Mouse (Mus musculus): ENCODE results near the gene B830017H08Rik. TPM values are rescaled to one million over a fixed set of nuclear protein-coding genes. Genes with fewer than 3 reads are reported as not detected.

B830017H08Rik gene
- polyA plus RNA-seq, 1 experiment from 2014 or later: 3.9 TPM

GRCm38 (mm10) chr16:17851860-17852259 lies 18.9 kb downstream of the B830017H08Rik start:
- Histone ChIP-seq H3K4me3 (ENCODE audit: low read length) (no peak overlapping the region), H3K27ac (ENCODE audit: low read depth, low read length) (no peak overlapping the region), H3K9me3 (ENCODE audit: control insufficient read depth, low read length) (no peaks in the 10 kb centered on the region), H3K9ac (ENCODE audit: low read depth, low read length) (no peak overlapping the region), H3K36me3 (ENCODE audit: control insufficient read depth, insufficient read depth, low read length) (peaks cover 49% of the 10 kb centered on the region), H3K4me1 (ENCODE audit: control insufficient read depth, insufficient read depth, low read depth, low read length) (no peaks in the 10 kb centered on the region), H3K4me2 (ENCODE audit: low read length) (no peak overlapping the region), H3K27me3 (replicated peaks; ENCODE audit: control insufficient read depth, insufficient read depth, low read length) (no peaks in the 10 kb centered on the region)
- ATAC-seq: no peak
- 94% methylated on average over 1 of the region's 1 CpGs for WGBS

- no peaks in the 10 kb centered on the region for H3K4me1 ChIP-seq (ENCODE audit: control insufficient read depth, insufficient read depth, low read depth, low read length)
- no peaks in the 10 kb centered on the region for H3K9me3 ChIP-seq (ENCODE audit: control insufficient read depth, low read length)
- H3K4me2 ChIP-seq (ENCODE audit: low read length): no peak overlapping the region
- no peak overlapping the region for H3K9ac ChIP-seq (ENCODE audit: low read depth, low read length)
- H3K27me3 ChIP-seq (replicated peaks; ENCODE audit: control insufficient read depth, insufficient read depth, low read length): no peaks in the 10 kb centered on the region
- H3K36me3 ChIP-seq (ENCODE audit: control insufficient read depth, insufficient read depth, low read length): peaks cover 56% of the 10 kb centered on the region
- H3K4me3 ChIP-seq (ENCODE audit: low read length): no peak overlapping the region
- ATAC-seq: no peak
- WGBS: 89% methylated on average over 2 of the region's 2 CpGs
- no peak overlapping the region for H3K27ac ChIP-seq (ENCODE audit: low read depth, low read length)
Observed at GRCm38 (mm10) chr16:17853263-17853662, 20.3 kb downstream of the B830017H08Rik start.

- Histone ChIP-seq H3K4me1 (ENCODE audit: control insufficient read depth, insufficient read depth, low read depth, low read length) (no peaks in the 10 kb centered on the region), H3K4me3 (ENCODE audit: low read length) (no peak overlapping the region), H3K9ac (ENCODE audit: low read depth, low read length) (no peak overlapping the region), H3K36me3 (ENCODE audit: control insufficient read depth, insufficient read depth, low read length) (peaks cover 41% of the 10 kb centered on the region), H3K27ac (ENCODE audit: low read depth, low read length) (no peak overlapping the region), H3K4me2 (ENCODE audit: low read length) (no peak overlapping the region), H3K9me3 (ENCODE audit: control insufficient read depth, low read length) (no peaks in the 10 kb centered on the region), H3K27me3 (replicated peaks; ENCODE audit: control insufficient read depth, insufficient read depth, low read length) (no peaks in the 10 kb centered on the region)
- no peak for ATAC-seq
- WGBS: 89% methylated on average over 7 of the region's 7 CpGs
Observed at GRCm38 (mm10) chr16:17857157-17857556, 24.2 kb downstream of the B830017H08Rik start.

GRCm38 (mm10) chr16:17858592-17858991 lies 25.7 kb downstream of the B830017H08Rik start:
- H3K36me3 ChIP-seq (ENCODE audit: control insufficient read depth, insufficient read depth, low read length): peaks cover 33% of the 10 kb centered on the region
- ATAC-seq: peak; percentile 59

GRCm38 (mm10) chr16:17865293-17865692 lies 32.4 kb downstream of the B830017H08Rik start:
- Histone ChIP-seq H3K4me2 (ENCODE audit: low read length) (no peak overlapping the region), H3K9ac (ENCODE audit: low read depth, low read length) (no peak overlapping the region), H3K4me1 (ENCODE audit: control insufficient read depth, insufficient read depth, low read depth, low read length) (no peaks in the 10 kb centered on the region), H3K9me3 (ENCODE audit: control insufficient read depth, low read length) (no peaks in the 10 kb centered on the region), H3K36me3 (ENCODE audit: control insufficient read depth, insufficient read depth, low read length) (no peaks in the 10 kb centered on the region; the same call in none of the 2 replicates), H3K4me3 (ENCODE audit: low read length) (no peak overlapping the region), H3K27ac (ENCODE audit: low read depth, low read length) (no peak overlapping the region), H3K27me3 (replicated peaks; ENCODE audit: control insufficient read depth, insufficient read depth, low read length) (no peaks in the 10 kb centered on the region)
- ATAC-seq: no peak
- WGBS: 85% methylated on average over 2 of the region's 2 CpGs

More at GRCm38 (mm10) chr16:17858592-17858991, 25.7 kb downstream of the B830017H08Rik start:
- Histone ChIP-seq H3K9ac (ENCODE audit: low read depth, low read length) (no peak overlapping the region), H3K4me2 (ENCODE audit: low read length) (no peak overlapping the region), H3K4me3 (ENCODE audit: low read length) (no peak overlapping the region), H3K27ac (ENCODE audit: low read depth, low read length) (no peak overlapping the region), H3K27me3 (replicated peaks; ENCODE audit: control insufficient read depth, insufficient read depth, low read length) (no peaks in the 10 kb centered on the region), H3K4me1 (ENCODE audit: control insufficient read depth, insufficient read depth, low read depth, low read length) (no peaks in the 10 kb centered on the region), H3K9me3 (ENCODE audit: control insufficient read depth, low read length) (no peaks in the 10 kb centered on the region)

- no peaks in the 10 kb centered on the region for H3K9me3 ChIP-seq (ENCODE audit: control insufficient read depth, low read length)
- 0 out of 2 replicates have a peak, but pooled peaks have one; percentile 34 for ATAC-seq
- no peak overlapping the region for H3K4me3 ChIP-seq (ENCODE audit: low read length)
- H3K36me3 ChIP-seq (ENCODE audit: control insufficient read depth, insufficient read depth, low read length): peaks cover under 1% of the 10 kb centered on the region
- no peaks in the 10 kb centered on the region for H3K4me1 ChIP-seq (ENCODE audit: control insufficient read depth, insufficient read depth, low read depth, low read length)
- H3K27me3 ChIP-seq (replicated peaks; ENCODE audit: control insufficient read depth, insufficient read depth, low read length): no peaks in the 10 kb centered on the region
- no peak overlapping the region for H3K9ac ChIP-seq (ENCODE audit: low read depth, low read length)
- WGBS: 62% methylated on average over 6 of the region's 6 CpGs
- no peak overlapping the region for H3K27ac ChIP-seq (ENCODE audit: low read depth, low read length)
- no peak overlapping the region for H3K4me2 ChIP-seq (ENCODE audit: low read length)
Observed at GRCm38 (mm10) chr16:17865770-17866169, 32.8 kb downstream of the B830017H08Rik start.

GRCm38 (mm10) chr16:17871248-17871647 lies 38.3 kb downstream of the B830017H08Rik start:
- 92% methylated on average over 5 of the region's 5 CpGs for WGBS

GRCm38 (mm10) chr16:17872995-17873394 lies 40.1 kb downstream of the B830017H08Rik start:
- H3K4me2 ChIP-seq (ENCODE audit: low read length): no peak overlapping the region
- WGBS: 69% methylated on average over 4 of the region's 4 CpGs

More at GRCm38 (mm10) chr16:17871248-17871647, 38.3 kb downstream of the B830017H08Rik start:
- Histone ChIP-seq H3K4me2 (ENCODE audit: low read length) (no peak overlapping the region), H3K4me3 (ENCODE audit: low read length) (no peak overlapping the region), H3K9ac (ENCODE audit: low read depth, low read length) (no peak overlapping the region), H3K9me3 (ENCODE audit: control insufficient read depth, low read length) (no peaks in the 10 kb centered on the region), H3K4me1 (ENCODE audit: control insufficient read depth, insufficient read depth, low read depth, low read length) (no peaks in the 10 kb centered on the region), H3K27me3 (replicated peaks; ENCODE audit: control insufficient read depth, insufficient read depth, low read length) (no peaks in the 10 kb centered on the region), H3K36me3 (ENCODE audit: control insufficient read depth, insufficient read depth, low read length) (peaks cover 13% of the 10 kb centered on the region), H3K27ac (ENCODE audit: low read depth, low read length) (no peak overlapping the region)
- ATAC-seq: no peak

GRCm38 (mm10) chr16:17875174-17875573 lies 42.3 kb downstream of the B830017H08Rik start:
- Histone ChIP-seq H3K4me2 (ENCODE audit: low read length) (no peak overlapping the region), H3K4me3 (ENCODE audit: low read length) (no peak overlapping the region), H3K27me3 (replicated peaks; ENCODE audit: control insufficient read depth, insufficient read depth, low read length) (no peaks in the 10 kb centered on the region), H3K9me3 (ENCODE audit: control insufficient read depth, low read length) (no peaks in the 10 kb centered on the region), H3K4me1 (ENCODE audit: control insufficient read depth, insufficient read depth, low read depth, low read length) (no peaks in the 10 kb centered on the region), H3K9ac (ENCODE audit: low read depth, low read length) (no peak overlapping the region), H3K36me3 (ENCODE audit: control insufficient read depth, insufficient read depth, low read length) (peaks cover 15% of the 10 kb centered on the region), H3K27ac (ENCODE audit: low read depth, low read length) (no peak overlapping the region)
- no peak for ATAC-seq
- 89% methylated on average over 4 of the region's 4 CpGs for WGBS

More at GRCm38 (mm10) chr16:17872995-17873394, 40.1 kb downstream of the B830017H08Rik start:
- no peak overlapping the region for H3K4me3 ChIP-seq (ENCODE audit: low read length)
- no peaks in the 10 kb centered on the region for H3K4me1 ChIP-seq (ENCODE audit: control insufficient read depth, insufficient read depth, low read depth, low read length)
- no peaks in the 10 kb centered on the region for H3K9me3 ChIP-seq (ENCODE audit: control insufficient read depth, low read length)
- ATAC-seq: no peak
- H3K9ac ChIP-seq (ENCODE audit: low read depth, low read length): no peak overlapping the region
- no peaks in the 10 kb centered on the region for H3K27me3 ChIP-seq (replicated peaks; ENCODE audit: control insufficient read depth, insufficient read depth, low read length)
- peaks cover 15% of the 10 kb centered on the region for H3K36me3 ChIP-seq (ENCODE audit: control insufficient read depth, insufficient read depth, low read length)
- no peak overlapping the region for H3K27ac ChIP-seq (ENCODE audit: low read depth, low read length)

GRCm38 (mm10) chr16:17876096-17876495 lies 43.2 kb downstream of the B830017H08Rik start:
- H3K4me2 ChIP-seq (ENCODE audit: low read length): no peak overlapping the region
- no peak overlapping the region for H3K27ac ChIP-seq (ENCODE audit: low read depth, low read length)
- H3K4me1 ChIP-seq (ENCODE audit: control insufficient read depth, insufficient read depth, low read depth, low read length): no peaks in the 10 kb centered on the region
- 97% methylated on average over 1 of the region's 1 CpGs for WGBS
- ATAC-seq: no peak
- H3K27me3 ChIP-seq (replicated peaks; ENCODE audit: control insufficient read depth, insufficient read depth, low read length): no peaks in the 10 kb centered on the region
- no peak overlapping the region for H3K9ac ChIP-seq (ENCODE audit: low read depth, low read length)
- H3K4me3 ChIP-seq (ENCODE audit: low read length): no peak overlapping the region
- peaks cover 11% of the 10 kb centered on the region; the same call in 1 of the 2 replicates for H3K36me3 ChIP-seq (ENCODE audit: control insufficient read depth, insufficient read depth, low read length)
- H3K9me3 ChIP-seq (ENCODE audit: control insufficient read depth, low read length): no peaks in the 10 kb centered on the region

Data from hindbrain, embryonic 16.5 days (tissue).